Mouse (Mus musculus) heart, adult 2 months (tissue): Measurements from ENCODE around the gene Abcc10. TPM values are rescaled to one million over a fixed set of nuclear protein-coding genes. Genes with fewer than 3 reads are reported as not detected.
A peak's percentile ranks its signal among the peaks of the same experiment; 100 is the strongest.

Experiments used
- DNase-seq, 2 experiments: peaks; one replicate each; pipeline ENCODE4 v3.0.0; 2021
- H3K27ac ChIP-seq: fragments of 200-600 bp; 2 replicates; pipeline ENCODE4 v1.8.1; 2022
- H3K27me3 ChIP-seq: fragments of 200-500 bp; 2 replicates; pipeline ENCODE4 v1.6.1; 2012; ENCODE audit warnings: mild to moderate bottlenecking, low read length, inconsistent platforms, mixed read lengths; ENCODE audit not compliant: control insufficient read depth, insufficient read depth
- H3K36me3 ChIP-seq: fragments of 200-500 bp; 2 replicates; pipeline ENCODE4 v1.6.1; 2012; ENCODE audit warnings: low read length, inconsistent platforms; ENCODE audit not compliant: control insufficient read depth, insufficient read depth
- H3K4me1 ChIP-seq: fragments of 200-500 bp; 2 replicates; pipeline ENCODE4 v1.6.1; 2011; ENCODE audit warnings: low read length; ENCODE audit not compliant: control insufficient read depth, insufficient read depth
- H3K4me3 ChIP-seq: fragments of 200-600 bp; 2 replicates; pipeline ENCODE4 v1.8.1; 2022
- H3K79me2 ChIP-seq: fragments of 200-500 bp; replicated peaks from 2 replicates; pipeline ENCODE4 v1.6.1; 2012; ENCODE audit warnings: mild to moderate bottlenecking, inconsistent platforms, low read length, moderate library complexity, mixed read lengths; ENCODE audit not compliant: control insufficient read depth, insufficient read depth
- H3K9ac ChIP-seq: fragments of 200-500 bp; 2 replicates; pipeline ENCODE4 v1.6.1; 2012; ENCODE audit warnings: low read depth, mild to moderate bottlenecking, control low read depth, inconsistent platforms, low read length, mixed read lengths
- CTCF ChIP-seq: fragments of 200-600 bp; IDR thresholded peaks from 2 replicates; pipeline ENCODE4 v1.8.1; 2022; ENCODE audit warnings: antibody characterized with exemption, mild to moderate bottlenecking, moderate library complexity
- EP300 ChIP-seq: fragments of 200-500 bp; IDR thresholded peaks from 2 replicates; pipeline ENCODE4 v1.6.1; 2011; ENCODE audit warnings: low read depth, low read length, control low read depth; ENCODE audit not compliant: insufficient read depth
- POLR2A ChIP-seq: fragments of 200-500 bp; IDR thresholded peaks from 2 replicates; pipeline ENCODE4 v1.6.1; 2011; ENCODE audit warnings: mild to moderate bottlenecking, low read depth, low read length, control low read depth; ENCODE audit not compliant: insufficient read depth
- WGBS: fragments of 180-500 bp; shearing (Covaris S2); methylation state at CpG from one replicate; pipeline ENCODE4 v1.1.7; 2018; 5-methylcytosine and 5-hydroxymethylcytosine counted together
- intact Hi-C: fragments of 180-260 bp; cut with DNase I; formaldehyde crosslinking; loops from one replicate; pipeline ENCODE4 v1.15.1; 2025
- polyA plus RNA-seq: library from polyadenylated mRNA; depleted of rRNA; stranded (reverse); fragments of >200 nt; gene quantifications from 2 replicates; pipeline ENCODE4 v1.2.3, GENCODE M21; 2012
- total RNA-seq, 2 experiments: library from RNA; stranded (reverse); gene quantifications; 2 replicates each; pipeline ENCODE4 v1.2.3; 2021

The Abcc10 gene
- total and polyA plus RNA-seq, 3 experiments, result 3.9 to 9.1 (median 4.0) TPM

- TF ChIP-seq CTCF, result no peak
- TF ChIP-seq POLR2A, result no peak
- no peak for TF ChIP-seq EP300
- H3K4me3 ChIP-seq, result peak within 1 kb of the TSS; percentile 50
- no peaks in the 10 kb centered on the region; the same call in 1 of the 2 replicates for H3K4me1 ChIP-seq
- DNase-seq, result peak in 1 of 2 experiments; percentile 51
- H3K36me3 ChIP-seq, result no peaks in the 10 kb centered on the region
- intact Hi-C loops, result loop anchor here (1.0 to 5.0 kb wide), 2 partner anchors 31 to 565 kb away; partner anchors contain the start of gene 1600014C23Rik
- WGBS, result under 1% methylated on average over 84 of the region's 86 CpGs
- H3K27me3 ChIP-seq, result peaks cover 2% of the 10 kb centered on the region
- H3K79me2 ChIP-seq, result no peaks in the 10 kb centered on the region
- H3K27ac ChIP-seq, result peak within 1 kb of the TSS; percentile 31
- peak within 1 kb of the TSS; percentile 65 for H3K9ac ChIP-seq
Measured at GRCm38 (mm10) chr17:46297364-46298219, 30.6 kb downstream of the Abcc10 start, which contains the start of gene Dlk2. Gene Dlk2 (plus strand): TSS chr17:46297421.

DNA sequence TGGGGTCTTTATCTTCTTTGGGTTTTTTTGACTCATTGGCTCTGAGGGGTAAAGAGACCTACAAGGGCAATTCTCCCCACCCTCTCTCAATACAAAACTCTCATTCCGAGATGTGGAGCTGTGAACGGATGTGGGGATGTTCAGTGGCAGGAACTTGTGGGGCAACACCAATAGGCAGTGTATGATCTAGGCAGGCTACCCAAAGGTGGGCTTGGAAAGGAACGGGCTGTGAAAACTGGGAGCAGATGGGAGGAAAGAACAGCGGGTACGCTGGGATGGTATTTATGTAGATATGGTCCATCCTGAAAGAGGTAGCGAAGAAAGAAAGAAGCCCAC, 31.2 kb downstream of the Abcc10 start:
- intact Hi-C loops, result loop anchor here (5.0 kb wide), 1 partner anchor 565 kb away; the partner anchor contains the start of gene 1600014C23Rik
- H3K27me3 ChIP-seq, result peaks cover 2% of the 10 kb centered on the region

GRCm38 (mm10) chr17:46296601-46297000, 31.6 kb downstream of the Abcc10 start:
- Histone ChIP-seq H3K36me3 (no peaks in the 10 kb centered on the region), H3K4me1 (no peaks in the 10 kb centered on the region; the same call in 1 of the 2 replicates), H3K9ac (no peak overlapping the region), H3K27me3 (peaks cover 2% of the 10 kb centered on the region), H3K27ac (no peak overlapping the region), H3K4me3 (no peak overlapping the region), H3K79me2 (no peaks in the 10 kb centered on the region)
- 22% methylated on average over 6 of the region's 6 CpGs for WGBS
- DNase-seq, result no peak
- intact Hi-C loops, result loop anchor here (5.0 kb wide), 1 partner anchor 564 kb away; the partner anchor contains the start of gene 1600014C23Rik
- TF ChIP-seq EP300, result no peak
- no peak for TF ChIP-seq CTCF
- no peak for TF ChIP-seq POLR2A

More for the DNA sequence above, 31.2 kb downstream of the Abcc10 start:
- peak overlapping the region; percentile 50 for H3K4me3 ChIP-seq
- no peak overlapping the region for H3K27ac ChIP-seq
- H3K9ac ChIP-seq, result no peak overlapping the region
- no peaks in the 10 kb centered on the region for H3K79me2 ChIP-seq
- TF ChIP-seq POLR2A, result no peak
- TF ChIP-seq EP300, result no peak
- TF ChIP-seq CTCF, result no peak
- no peaks in the 10 kb centered on the region; the same call in 1 of the 2 replicates for H3K4me1 ChIP-seq
- no peak for DNase-seq
- 17% methylated on average over 6 of the region's 6 CpGs for WGBS
- H3K36me3 ChIP-seq, result no peaks in the 10 kb centered on the region

GRCm38 (mm10) chr17:46287678-46288095, 40.5 kb downstream of the Abcc10 start:
- intact Hi-C loops, result loop anchor here (2.0 kb wide), 1 partner anchor 15 kb away; no protein-coding TSS in a partner anchor

GRCm38 (mm10) chr17:46285407-46285806, 42.7 kb downstream of the Abcc10 start:
- intact Hi-C loops, result no loop called here
- H3K27me3 ChIP-seq, result no peaks in the 10 kb centered on the region
- H3K27ac ChIP-seq, result no peak overlapping the region
- H3K79me2 ChIP-seq, result no peaks in the 10 kb centered on the region
- TF ChIP-seq CTCF (no peak), POLR2A (no peak), EP300 (no peak)
- 57% methylated on average over 6 of the region's 6 CpGs for whole genome bisulfite sequencing
- H3K4me1 ChIP-seq, result peaks cover 9% of the 10 kb centered on the region
- peaks cover 2% of the 10 kb centered on the region; the same call in 1 of the 2 replicates for H3K36me3 ChIP-seq
- no peak for DNase-seq
- H3K4me3 ChIP-seq, result no peak overlapping the region
- H3K9ac ChIP-seq, result no peak overlapping the region

More at GRCm38 (mm10) chr17:46287678-46288095, 40.5 kb downstream of the Abcc10 start:
- H3K9ac ChIP-seq, result no peak overlapping the region
- peak; percentile 70 to 76 for DNase-seq
- H3K27me3 ChIP-seq, result no peaks in the 10 kb centered on the region
- no peaks in the 10 kb centered on the region for H3K36me3 ChIP-seq
- no peak for TF ChIP-seq POLR2A
- peak; percentile 90; the same call in 1 of the 2 replicates for TF ChIP-seq EP300
- 23% methylated on average over 11 of the region's 11 CpGs for WGBS
- no peaks in the 10 kb centered on the region for H3K79me2 ChIP-seq
- peaks cover 7% of the 10 kb centered on the region for H3K4me1 ChIP-seq
- peak overlapping the region; percentile 64 for H3K27ac ChIP-seq
- no peak overlapping the region for H3K4me3 ChIP-seq

DNA sequence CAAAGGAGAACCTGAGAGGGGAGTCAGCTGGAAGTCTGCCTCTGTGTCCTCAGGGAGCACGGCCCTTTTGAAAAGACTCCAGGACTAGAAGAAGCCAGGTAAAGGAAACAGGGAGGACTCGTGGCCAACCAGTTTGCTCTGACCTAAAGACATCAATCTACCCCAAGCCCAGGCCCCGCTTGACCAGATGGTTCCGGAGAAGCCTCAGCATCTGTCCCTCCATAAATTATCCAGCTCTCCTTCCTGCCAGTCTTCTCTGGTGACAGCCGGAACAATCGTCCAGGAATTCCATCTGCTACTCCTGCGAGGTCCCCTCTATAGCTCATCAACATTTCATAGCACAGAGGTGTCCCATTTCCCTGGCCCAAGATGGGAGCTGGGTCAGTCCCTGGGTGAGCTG, 43.5 kb downstream of the Abcc10 start:
- Histone ChIP-seq H3K4me3 (no peak overlapping the region), H3K9ac (no peak overlapping the region), H3K4me1 (peaks cover 9% of the 10 kb centered on the region), H3K27ac (no peak overlapping the region), H3K27me3 (no peaks in the 10 kb centered on the region), H3K36me3 (peaks cover 2% of the 10 kb centered on the region; the same call in 1 of the 2 replicates), H3K79me2 (no peaks in the 10 kb centered on the region)
- 52% methylated on average over 7 of the region's 7 CpGs for WGBS
- TF ChIP-seq CTCF, result no peak
- TF ChIP-seq EP300, result no peak
- no peak for TF ChIP-seq POLR2A
- intact Hi-C loops, result no loop called here
- no peak for DNase-seq
